39 mouse cellular contexts compared by ENCODE assay signal in the genomic region with DNA sequence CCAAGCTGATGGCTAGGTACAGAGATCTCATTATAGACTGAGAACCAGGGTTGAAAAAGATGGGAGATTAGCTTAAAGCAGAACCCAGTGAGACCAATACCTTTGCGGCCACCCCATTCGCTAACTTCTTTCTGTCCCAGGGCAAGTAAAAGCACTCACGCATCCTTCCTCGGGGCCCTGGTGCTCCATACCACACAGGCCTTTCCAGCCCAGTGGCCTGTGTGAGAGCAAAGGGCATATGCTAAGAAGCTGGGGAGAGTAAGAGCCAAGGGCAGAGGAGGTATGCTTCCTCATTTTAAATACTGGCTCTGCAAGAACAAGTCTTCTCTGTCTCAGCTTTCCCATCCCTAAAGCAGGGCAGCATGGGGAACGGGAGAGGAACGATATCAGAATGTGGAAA. TPM values are rescaled to one million over a fixed set of nuclear protein-coding genes. Genes with fewer than 3 reads are reported as not detected.
DNase-seq lines count a peak whose midpoint lies in the region; ATAC-seq and TF ChIP-seq lines count a peak whose summit lies in the region.
"Had no signal": no experiment of that assay in that cellular context is flagged by ENCODE, and none has a peak within 500 bp of the region (broad histone marks: within the 10 kb centered on the region; RNA-seq: fewer than 3 reads in every experiment).

No protein-coding gene starts in this region.

- peak overlapping the region; percentile 17 for H3K27ac ChIP-seq in intestine, embryonic 16.5 days (ENCODE audit: low read length)
- no peak overlapping the region for H3K27ac ChIP-seq in kidney, embryonic 16.5 days (ENCODE audit: low read length)
- H3K27ac ChIP-seq: embryonic facial prominence, embryonic 10.5 days; embryonic facial prominence, embryonic 15.5 days; forebrain, embryonic 12.5 days; hindbrain, embryonic 14.5 days; left cerebral cortex, adult 2 months; limb, embryonic 13.5 days; lung, embryonic 15.5 days; midbrain, embryonic 12.5 days; neural tube, embryonic 12.5 days had no signal

- CTCF ChIA-PET in Patski (lab: Charles Lee): no interaction called here

- WGBS in intestine, embryonic 16.5 days: 92% methylated on average over 6 of the region's 6 CpGs
- 79% methylated on average over 6 of the region's 6 CpGs for WGBS in kidney, embryonic 16.5 days

- in situ Hi-C loops in Patski (cut with MboI; ENCODE audit: low pct_unique_long_range_greater_than_20kb): loop anchor here (25.0 kb wide), 1 partner anchor 262 kb away; the partner anchor contains the start of gene Svep1

- no peak for DNase-seq in Patski (ENCODE audit: low read depth, low spot score)
- DNase-seq in kidney, postnatal 4 days: peak; percentile 15 to 50
- no peak for DNase-seq in urinary bladder, postnatal 36 days (ENCODE audit: low spot score in 2 of 2)
- DNase-seq in left cerebral cortex, postnatal 10 days (ENCODE audit: extremely low spot score in 1 of 2, low spot score in 2 of 2): no peak
- no peak for DNase-seq in cerebellum, postnatal 36 days
- DNase-seq: adrenal gland, postnatal 25 days; cerebellum, adult 2 months; cerebellum, postnatal 14 days; forebrain, postnatal 0 days; gastrocnemius, postnatal 14 days; heart, adult 18-20 months; heart, postnatal 36 days; layer of hippocampus, adult 9-11 months; right cerebral cortex, adult 18-20 months; thymus, adult 2 months; thymus, postnatal 36 days had no signal

- no peak overlapping the region for H3K4me3 ChIP-seq in intestine, embryonic 16.5 days (ENCODE audit: low read length)
- H3K4me3 ChIP-seq in kidney, embryonic 16.5 days (ENCODE audit: low read length): no peak overlapping the region
- H3K4me3 ChIP-seq: embryonic facial prominence, embryonic 10.5 days; embryonic facial prominence, embryonic 15.5 days; forebrain, embryonic 12.5 days; left cerebral cortex, adult 2 months; limb, embryonic 13.5 days; lung, embryonic 15.5 days; midbrain, embryonic 12.5 days; myocyte; neural tube, embryonic 12.5 days had no signal

- POLR2A ChIA-PET in Patski (lab: Charles Lee): no interaction called here

- H3K36me3 ChIP-seq in intestine, embryonic 16.5 days (ENCODE audit: control insufficient read depth, insufficient read depth, low read length): peaks cover 21% of the 10 kb centered on the region
- peaks cover 60% of the 10 kb centered on the region for H3K36me3 ChIP-seq in kidney, embryonic 16.5 days (ENCODE audit: insufficient read depth, low read length)

- TF ChIP-seq CTCF in Patski (IDR thresholded peaks at IDR 0.05): no peak

- H3K4me1 ChIP-seq in intestine, embryonic 16.5 days (ENCODE audit: control insufficient read depth, insufficient read depth, low read length): peaks cover 36% of the 10 kb centered on the region
- peaks cover 22% of the 10 kb centered on the region for H3K4me1 ChIP-seq in kidney, embryonic 16.5 days (ENCODE audit: insufficient read depth, low read length)

- intact Hi-C loops in left cerebral cortex, postnatal 10 days (cut with DNase I): loop anchor here (10.0 kb wide), 2 partner anchors 125 to 305 kb away; no protein-coding TSS in a partner anchor

- ATAC-seq in Patski: peak; percentile 66
- ATAC-seq in intestine, embryonic 16.5 days: no peak
- ATAC-seq in kidney, embryonic 16.5 days (ENCODE audit: low FRiP score, low TSS enrichment): peak; percentile 62; the same call in 1 of the 2 replicates
- ATAC-seq: CD4-positive, CD25-positive, alpha-beta regulatory T cell, adult 4 months; forebrain, postnatal 0 days had no signal

- no peak overlapping the region for H3K9ac ChIP-seq in intestine, embryonic 16.5 days (ENCODE audit: low read depth, low read length)
- no peak overlapping the region for H3K9ac ChIP-seq in kidney, embryonic 16.5 days (replicated peaks; ENCODE audit: low read length)
- H3K9ac ChIP-seq: embryonic facial prominence, embryonic 15.5 days; forebrain, embryonic 12.5 days; forebrain, postnatal 0 days; hindbrain, embryonic 14.5 days; limb, embryonic 13.5 days; lung, embryonic 15.5 days; midbrain, embryonic 12.5 days; neural tube, embryonic 12.5 days had no signal

- no peak overlapping the region for H3K4me2 ChIP-seq in intestine, embryonic 16.5 days (ENCODE audit: low read depth, low read length)
- H3K4me2 ChIP-seq in kidney, embryonic 16.5 days (replicated peaks; ENCODE audit: low read depth, low read length): no peak overlapping the region
- H3K4me2 ChIP-seq: embryonic facial prominence, embryonic 15.5 days; forebrain, embryonic 12.5 days; heart, embryonic 11.5 days; hindbrain, embryonic 14.5 days; limb, embryonic 13.5 days; liver, embryonic 11.5 days; lung, embryonic 15.5 days; midbrain, embryonic 12.5 days; neural tube, embryonic 12.5 days had no signal

- H3K27me3 ChIP-seq in Patski: no peaks in the 10 kb centered on the region
- H3K27me3 ChIP-seq in intestine, embryonic 16.5 days (replicated peaks; ENCODE audit: control insufficient read depth, insufficient read depth, low read length): no peaks in the 10 kb centered on the region
- H3K27me3 ChIP-seq in kidney, embryonic 16.5 days (ENCODE audit: insufficient read depth, low read length): no peaks in the 10 kb centered on the region
- H3K27me3 ChIP-seq: embryonic facial prominence, embryonic 15.5 days; forebrain, embryonic 12.5 days; limb, embryonic 13.5 days; lung, embryonic 15.5 days; midbrain, embryonic 12.5 days; neural tube, embryonic 12.5 days had no signal

- H3K9me3 ChIP-seq in intestine, embryonic 16.5 days (ENCODE audit: control insufficient read depth, low read length): no peaks in the 10 kb centered on the region; the same call in 1 of the 2 replicates
- H3K9me3 ChIP-seq in kidney, embryonic 16.5 days (ENCODE audit: low read length): peaks cover 3% of the 10 kb centered on the region; the same call in 1 of the 2 replicates
- H3K9me3 ChIP-seq: embryonic facial prominence, embryonic 15.5 days; lung, embryonic 15.5 days; neural tube, embryonic 12.5 days had no signal

RNA-seq across cellular contexts. Expression of gene Txn1, which starts 6.3 kb away (rescaled TPM):
- 342 TPM for polyA plus RNA-seq in Patski (2021)
- polyA plus RNA-seq in intestine, embryonic 16.5 days (2015; fragmentation: Nextera tagmentation; extraction: Ambion mirVana): 666 and 671 TPM in 2 replicates
- 426 and 432 TPM in 2 replicates for polyA plus RNA-seq in kidney, embryonic 16.5 days (2015; fragmentation: Nextera tagmentation; extraction: Ambion mirVana)
- total RNA-seq in left cerebral cortex, postnatal 10 days (2021): 100 to 1,000 TPM; 198 to 208 TPM

RNA-seq across cellular contexts. Expression of gene D630039A03Rik, which starts 33.8 kb away (rescaled TPM):
- 0.04 TPM for polyA plus RNA-seq in Patski (2021)
- polyA plus RNA-seq in intestine, embryonic 16.5 days (2015; fragmentation: Nextera tagmentation; extraction: Ambion mirVana): 13.3 and 14.1 TPM in 2 replicates
- polyA plus RNA-seq in kidney, embryonic 16.5 days (2015; fragmentation: Nextera tagmentation; extraction: Ambion mirVana): 1.7 and 2.2 TPM in 2 replicates
- total RNA-seq in left cerebral cortex, postnatal 10 days (2021): under 1 TPM; 0.11 to 0.28 TPM
- total RNA-seq: gastrocnemius, postnatal 14 days had no signal
- polyA plus RNA-seq: forebrain, embryonic 12.5 days; forebrain, postnatal 0 days had no signal

RNA-seq across cellular contexts. Expression of gene Txndc8, which starts 59.1 kb away (rescaled TPM):
- not detected for polyA plus RNA-seq in Patski (2021)
- not detected in 2 replicates for polyA plus RNA-seq in intestine, embryonic 16.5 days (2015; fragmentation: Nextera tagmentation; extraction: Ambion mirVana)
- not detected in 2 replicates for polyA plus RNA-seq in kidney, embryonic 16.5 days (2015; fragmentation: Nextera tagmentation; extraction: Ambion mirVana)
- total RNA-seq in left cerebral cortex, postnatal 10 days (2021): not detected
- total RNA-seq: adrenal gland, adult 18-20 months; adrenal gland, postnatal 25 days; forebrain, postnatal 0 days; gastrocnemius, postnatal 14 days; heart, adult 18-20 months; heart, postnatal 36 days; left cerebral cortex, adult 2 months; left cerebral cortex, postnatal 36 days; megakaryocyte, adult 5-6 weeks; midbrain, postnatal 0 days had no signal
- polyA plus RNA-seq: brain, embryonic 14.5 days; CD4-positive, CD25-positive, alpha-beta regulatory T cell, adult 4 months; cerebellum, adult 2 months; embryonic facial prominence, embryonic 10.5 days; embryonic facial prominence, embryonic 15.5 days; forebrain, embryonic 12.5 days; forebrain, postnatal 0 days; heart, embryonic 11.5 days; heart, embryonic 16.5 days; hindbrain, embryonic 14.5 days; limb, embryonic 13.5 days; liver, embryonic 11.5 days; liver, embryonic 16.5 days; lung, embryonic 15.5 days; midbrain, embryonic 12.5 days; midbrain, postnatal 0 days; myocyte; neural tube, embryonic 12.5 days; spleen, adult 2 months; thymus, adult 2 months had no signal

Comparison
In these comparisons a context has a peak if more than half of its experiments do, and no peak if none do; other contexts are left out.
1. DNase-seq: peak in kidney, postnatal 4 days (2 of 2); none in Patski (single experiment), urinary bladder, postnatal 36 days (0 of 2), left cerebral cortex, postnatal 10 days (0 of 2) and cerebellum, postnatal 36 days (0 of 2).